Mouse (Mus musculus): ENCODE results near the gene B4galt3. TPM values are rescaled to one million over a fixed set of nuclear protein-coding genes. Genes with fewer than 3 reads are reported as not detected.
"Not testable (repeated sequence)": the region's sequence is repeated elsewhere in the genome, so short reads cannot be mapped to it uniquely, and the experiment has no call there.

Gene B4galt3
- polyA plus RNA-seq, 1 experiment from 2014 or later = 21.9 TPM

- WGBS (ENCODE audit: insufficient replicate concordance) = 82% methylated on average over 12 of the region's 12 CpGs
- H3K9me3 ChIP-seq (replicated peaks); H3K4me3 ChIP-seq (replicated peaks); ATAC-seq (ENCODE audit: insufficient read depth); H3K27ac ChIP-seq (replicated peaks); H3K27me3 ChIP-seq; H3K9ac ChIP-seq; H3K4me2 ChIP-seq: not testable (repeated sequence)
- peaks cover 36% of the 10 kb centered on the region for H3K4me1 ChIP-seq (replicated peaks)
- H3K36me3 ChIP-seq (replicated peaks) = peaks cover 81% of the 10 kb centered on the region
Measured at GRCm38 (mm10) chr1:171241952-171242351, 28.2 kb upstream of the B4galt3 start.

GRCm38 (mm10) chr1:171245353-171245752, 24.8 kb upstream of the B4galt3 start:
- H3K27me3 ChIP-seq = peaks cover 20% of the 10 kb centered on the region
- H3K27ac ChIP-seq (replicated peaks) = no peak overlapping the region
- 84% methylated on average over 8 of the region's 8 CpGs for WGBS (ENCODE audit: insufficient replicate concordance)
- H3K36me3 ChIP-seq (replicated peaks) = peaks cover 48% of the 10 kb centered on the region
- H3K4me2 ChIP-seq = peak overlapping the region; percentile 94; the same call in 1 of the 2 replicates
- H3K9me3 ChIP-seq (replicated peaks) = no peaks in the 10 kb centered on the region
- no peak for ATAC-seq (ENCODE audit: insufficient read depth)
- peaks cover 41% of the 10 kb centered on the region for H3K4me1 ChIP-seq (replicated peaks)
- no peak overlapping the region for H3K9ac ChIP-seq
- no peak overlapping the region for H3K4me3 ChIP-seq (replicated peaks)

- ATAC-seq (ENCODE audit: insufficient read depth) = peak; percentile 93
- H3K4me1 ChIP-seq (replicated peaks) = peaks cover 43% of the 10 kb centered on the region
- H3K27ac ChIP-seq (replicated peaks) = peak overlapping the region; percentile 89
- H3K27me3 ChIP-seq = peaks cover 35% of the 10 kb centered on the region
- peak overlapping the region; percentile 78 for H3K4me3 ChIP-seq (replicated peaks)
- H3K9ac ChIP-seq = peak overlapping the region; percentile 82
- H3K9me3 ChIP-seq (replicated peaks) = no peaks in the 10 kb centered on the region
- peaks cover 34% of the 10 kb centered on the region for H3K36me3 ChIP-seq (replicated peaks)
- under 1% methylated on average over 41 of the region's 41 CpGs for WGBS (ENCODE audit: insufficient replicate concordance)
- peak overlapping the region; percentile 94 for H3K4me2 ChIP-seq
Measured at GRCm38 (mm10) chr1:171246709-171247452, 23.2 kb upstream of the B4galt3 start.

- H3K4me1 ChIP-seq (replicated peaks) = peaks cover 46% of the 10 kb centered on the region
- peak overlapping the region; percentile 89 for H3K27ac ChIP-seq (replicated peaks)
- H3K36me3 ChIP-seq (replicated peaks) = peaks cover 29% of the 10 kb centered on the region
- peak overlapping the region; percentile 94 for H3K4me2 ChIP-seq
- peak overlapping the region; percentile 82 for H3K9ac ChIP-seq
- H3K4me3 ChIP-seq (replicated peaks) = peak overlapping the region; percentile 78
- H3K9me3 ChIP-seq (replicated peaks) = no peaks in the 10 kb centered on the region
- peak; percentile 23; the same call in 1 of the 2 replicates for ATAC-seq (ENCODE audit: insufficient read depth)
- peaks cover 41% of the 10 kb centered on the region for H3K27me3 ChIP-seq
- 5% methylated on average over 13 of the region's 13 CpGs for WGBS (ENCODE audit: insufficient replicate concordance)
Measured at GRCm38 (mm10) chr1:171247453-171247841, 22.7 kb upstream of the B4galt3 start.

- Histone ChIP-seq H3K4me2 (peak overlapping the region; percentile 94), H3K9me3 (replicated peaks) (no peaks in the 10 kb centered on the region), H3K27me3 (peaks cover 46% of the 10 kb centered on the region), H3K4me3 (replicated peaks) (peak overlapping the region; percentile 78), H3K4me1 (replicated peaks) (peaks cover 46% of the 10 kb centered on the region), H3K36me3 (replicated peaks) (peaks cover 24% of the 10 kb centered on the region), H3K27ac (replicated peaks) (peak overlapping the region; percentile 89), H3K9ac (peak overlapping the region; percentile 82)
- ATAC-seq (ENCODE audit: insufficient read depth) = no peak
- WGBS (ENCODE audit: insufficient replicate concordance) = 17% methylated on average over 4 of the region's 4 CpGs
Measured at GRCm38 (mm10) chr1:171247916-171248315, 22.2 kb upstream of the B4galt3 start.

GRCm38 (mm10) chr1:171248386-171249226, 21.5 kb upstream of the B4galt3 start:
- H3K4me1 ChIP-seq (replicated peaks) = peaks cover 45% of the 10 kb centered on the region
- no peak for ATAC-seq (ENCODE audit: insufficient read depth)
- WGBS (ENCODE audit: insufficient replicate concordance) = 34% methylated on average over 3 of the region's 3 CpGs
- H3K4me2 ChIP-seq = peak overlapping the region; percentile 94; the same call in 1 of the 2 replicates
- 0 out of 2 replicates have a peak overlapping the region, but pooled peaks have one; percentile 89 for H3K27ac ChIP-seq (replicated peaks)
- no peaks in the 10 kb centered on the region for H3K9me3 ChIP-seq (replicated peaks)
- H3K4me3 ChIP-seq (replicated peaks) = no peak overlapping the region
- peaks cover 52% of the 10 kb centered on the region for H3K27me3 ChIP-seq
- peaks cover 17% of the 10 kb centered on the region for H3K36me3 ChIP-seq (replicated peaks)
- H3K9ac ChIP-seq = no peak overlapping the region

GRCm38 (mm10) chr1:171249913-171250600, 20.1 kb upstream of the B4galt3 start, which contains the start of gene Adamts4:
Gene Adamts4, plus strand, starts transcription at chr1:171250421.
- H3K4me3 ChIP-seq (replicated peaks) = 0 out of 2 replicates have a peak within 1 kb of the TSS, but pooled peaks have one; percentile 18
- no peak within 1 kb of the TSS for H3K27ac ChIP-seq (replicated peaks)
- peak within 1 kb of the TSS; percentile 27; the same call in 1 of the 2 replicates for H3K4me2 ChIP-seq
- H3K4me1 ChIP-seq (replicated peaks) = peaks cover 35% of the 10 kb centered on the region
- 17% methylated on average over 5 of the region's 5 CpGs for WGBS (ENCODE audit: insufficient replicate concordance)
- no peak within 1 kb of the TSS for H3K9ac ChIP-seq
- H3K27me3 ChIP-seq = peaks cover 60% of the 10 kb centered on the region
- H3K36me3 ChIP-seq (replicated peaks) = 0 out of 2 replicates have a peak, but pooled peaks cover 7% of the 10 kb centered on the region
- no peaks in the 10 kb centered on the region for H3K9me3 ChIP-seq (replicated peaks)
- no peak for ATAC-seq (ENCODE audit: insufficient read depth)

- Histone ChIP-seq H3K4me3 (replicated peaks) (0 out of 2 replicates have a peak within 1 kb of the TSS, but pooled peaks have one; percentile 18), H3K27ac (replicated peaks) (no peak within 1 kb of the TSS), H3K4me2 (peak within 1 kb of the TSS; percentile 27; the same call in 1 of the 2 replicates), H3K9me3 (replicated peaks) (no peaks in the 10 kb centered on the region), H3K4me1 (replicated peaks) (peaks cover 28% of the 10 kb centered on the region), H3K36me3 (replicated peaks) (no peaks in the 10 kb centered on the region), H3K9ac (no peak within 1 kb of the TSS), H3K27me3 (peaks cover 61% of the 10 kb centered on the region)
- 34% methylated on average over 26 of the region's 26 CpGs for WGBS (ENCODE audit: insufficient replicate concordance)
- no peak for ATAC-seq (ENCODE audit: insufficient read depth)
Measured at GRCm38 (mm10) chr1:171250680-171251593, 19.2 kb upstream of the B4galt3 start, which contains the start of gene Ndufs2. Gene Ndufs2, minus strand, starts transcription at chr1:171251388.

- H3K9me3 ChIP-seq (replicated peaks) = no peaks in the 10 kb centered on the region
- H3K27ac ChIP-seq (replicated peaks) = no peak overlapping the region
- no peaks in the 10 kb centered on the region for H3K36me3 ChIP-seq (replicated peaks)
- peaks cover 67% of the 10 kb centered on the region for H3K27me3 ChIP-seq
- H3K9ac ChIP-seq = no peak overlapping the region
- no peak for ATAC-seq (ENCODE audit: insufficient read depth)
- peak overlapping the region; percentile 27; the same call in 1 of the 2 replicates for H3K4me2 ChIP-seq
- 27% methylated on average over 13 of the region's 13 CpGs for WGBS (ENCODE audit: insufficient replicate concordance)
- peaks cover 21% of the 10 kb centered on the region for H3K4me1 ChIP-seq (replicated peaks)
- H3K4me3 ChIP-seq (replicated peaks) = 0 out of 2 replicates have a peak overlapping the region, but pooled peaks have one; percentile 7
Measured at GRCm38 (mm10) chr1:171251594-171252324, 18.4 kb upstream of the B4galt3 start.

Data from liver, embryonic 15.5 days (tissue).